Mouse (Mus musculus): ENCODE data around the gene Cr1l.

GRCm38 (mm10) chr1:195114414-195114813 is 17.0 kb downstream of the Cr1l start:
- TF ChIP-seq CTCF (IDR thresholded peaks at IDR 0.05; ENCODE audit: low read depth) = no peak
- TF ChIP-seq EP300 (IDR thresholded peaks at IDR 0.05; ENCODE audit: low read depth) = no peak

Measured in heart, postnatal 0 days (tissue).